Mouse (Mus musculus): ENCODE measurements around the gene Col28a1. TPM values are rescaled to one million over a fixed set of nuclear protein-coding genes. Genes with fewer than 3 reads are reported as not detected.

Col28a1 gene
- polyA plus RNA-seq, 1 experiment: not detected

DNA sequence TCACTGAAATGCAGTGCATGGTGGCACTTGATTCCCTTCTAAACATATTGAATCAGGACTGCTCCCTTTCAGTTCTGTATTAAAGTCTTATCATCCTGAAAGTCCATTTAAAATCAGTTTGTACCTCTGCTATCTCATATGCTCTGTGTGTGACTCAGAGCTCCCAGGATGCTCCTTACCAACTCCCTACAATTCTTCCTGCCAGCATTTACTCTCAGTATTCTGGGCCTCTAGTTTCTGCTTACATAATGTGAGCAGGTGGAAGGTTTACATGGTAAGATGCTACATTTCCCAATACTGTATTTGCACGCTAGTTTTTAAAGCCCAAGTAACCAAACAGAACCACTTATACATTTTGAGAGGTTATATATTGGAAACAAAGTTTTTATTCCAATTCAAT is 64.3 kb downstream of the Col28a1 start:
- Histone ChIP-seq H3K4me3 (no peak overlapping the region), H3K27me3 (ENCODE audit: control insufficient read depth, insufficient read depth, insufficient read length) (no peaks in the 10 kb centered on the region), H3K4me2 (ENCODE audit: low read depth) (no peak overlapping the region), H3ac (ENCODE audit: control insufficient read depth, insufficient read length) (no peak overlapping the region), H3K36me3 (ENCODE audit: control insufficient read depth, insufficient read depth) (no peaks in the 10 kb centered on the region), H3K79me2 (ENCODE audit: control insufficient read depth, insufficient read depth) (no peaks in the 10 kb centered on the region)
- TF ChIP-seq TCF3 (IDR thresholded peaks at IDR 0.05; ENCODE audit: insufficient read length, low read depth) (no peak), SRF (IDR thresholded peaks at IDR 0.05; ENCODE audit: control insufficient read depth, insufficient read length, low read depth) (no peak), USF1 (IDR thresholded peaks at IDR 0.05; ENCODE audit: low read depth) (no peak), POLR2A (IDR thresholded peaks at IDR 0.05; ENCODE audit: insufficient read length, low read depth) (no peak), E2F4 (IDR thresholded peaks at IDR 0.05; ENCODE audit: insufficient read depth) (no peak), MYOD1 (IDR thresholded peaks at IDR 0.05; ENCODE audit: control insufficient read depth in 1 of 3, insufficient read length in 2 of 3, low read depth in 2 of 3) (no peak), POLR2AphosphoS2 (IDR thresholded peaks at IDR 0.05; ENCODE audit: insufficient read length, low read depth) (no peak), TCF12 (IDR thresholded peaks at IDR 0.05; ENCODE audit: insufficient read depth, poor library complexity, severe bottlenecking) (no peak)

- no peaks in the 10 kb centered on the region for H3K36me3 ChIP-seq (ENCODE audit: control insufficient read depth, insufficient read depth)
- H3K79me2 ChIP-seq (ENCODE audit: control insufficient read depth, insufficient read depth): no peaks in the 10 kb centered on the region
- H3K27me3 ChIP-seq (ENCODE audit: control insufficient read depth, insufficient read depth, insufficient read length): no peaks in the 10 kb centered on the region
- no peak overlapping the region for H3ac ChIP-seq (ENCODE audit: control insufficient read depth, insufficient read length)
- TF ChIP-seq REST (IDR thresholded peaks at IDR 0.05; ENCODE audit: insufficient read depth, insufficient read length) (no peak), POLR2AphosphoS2 (IDR thresholded peaks at IDR 0.05; ENCODE audit: insufficient read length, low read depth) (no peak), MYOG (IDR thresholded peaks at IDR 0.05; ENCODE audit: control insufficient read depth in 1 of 3, insufficient read depth in 1 of 3, insufficient read length in 2 of 3, low read depth in 2 of 3) (no peak), E2F4 (IDR thresholded peaks at IDR 0.05; ENCODE audit: insufficient read depth) (no peak), MAX (IDR thresholded peaks at IDR 0.05; ENCODE audit: low read depth) (no peak), MYOD1 (IDR thresholded peaks at IDR 0.05; ENCODE audit: control insufficient read depth in 1 of 3, insufficient read length in 2 of 3, low read depth in 2 of 3) (no peak), CEBPB (IDR thresholded peaks at IDR 0.05; ENCODE audit: insufficient read depth, poor library complexity, severe bottlenecking) (no peak), POLR2A (IDR thresholded peaks at IDR 0.05; ENCODE audit: insufficient read length, low read depth) (no peak), TCF12 (IDR thresholded peaks at IDR 0.05; ENCODE audit: insufficient read depth, poor library complexity, severe bottlenecking) (no peak), TCF3 (IDR thresholded peaks at IDR 0.05; ENCODE audit: insufficient read length, low read depth) (no peak), USF1 (IDR thresholded peaks at IDR 0.05; ENCODE audit: low read depth) (no peak), SRF (IDR thresholded peaks at IDR 0.05; ENCODE audit: control insufficient read depth, insufficient read length, low read depth) (no peak)
- H3K4me2 ChIP-seq (ENCODE audit: low read depth): no peak overlapping the region
- no peak overlapping the region for H3K4me3 ChIP-seq
Observed at GRCm38 (mm10) chr6:8126545-8126944, 65.9 kb downstream of the Col28a1 start.

DNA sequence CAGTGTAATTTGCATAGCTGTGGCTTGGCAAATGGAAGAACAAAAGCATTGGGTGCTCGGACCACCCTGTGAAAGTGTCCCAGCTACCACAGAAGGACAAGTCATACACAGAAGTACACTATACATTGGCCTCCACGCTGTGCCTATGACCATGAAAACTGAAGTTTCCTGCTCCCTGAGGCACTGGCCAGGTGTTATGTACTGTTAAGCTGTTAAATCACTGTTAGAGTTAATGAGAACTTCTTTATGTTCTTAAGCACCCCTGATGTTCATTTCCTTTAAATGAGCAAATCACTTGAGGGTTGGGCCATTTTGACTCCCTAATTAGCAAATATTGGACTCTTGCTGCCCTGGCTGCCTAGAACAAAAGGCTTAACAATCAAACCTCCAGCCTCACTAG is 73.3 kb downstream of the Col28a1 start:
- no peak overlapping the region for H3ac ChIP-seq (ENCODE audit: control insufficient read depth, insufficient read length)

GRCm38 (mm10) chr6:8118577-8118976 is 73.8 kb downstream of the Col28a1 start:
- no peaks in the 10 kb centered on the region for H3K79me2 ChIP-seq (ENCODE audit: control insufficient read depth, insufficient read depth)
- no peak overlapping the region for H3K4me3 ChIP-seq
- H3K36me3 ChIP-seq (ENCODE audit: control insufficient read depth, insufficient read depth): no peaks in the 10 kb centered on the region
- H3ac ChIP-seq (ENCODE audit: control insufficient read depth, insufficient read length): no peak overlapping the region
- H3K27me3 ChIP-seq (ENCODE audit: control insufficient read depth, insufficient read depth, insufficient read length): no peaks in the 10 kb centered on the region
- no peak for TF ChIP-seq MYOD1 (IDR thresholded peaks at IDR 0.05; ENCODE audit: control insufficient read depth in 1 of 3, insufficient read length in 2 of 3, low read depth in 2 of 3)
- TF ChIP-seq REST (IDR thresholded peaks at IDR 0.05; ENCODE audit: insufficient read depth, insufficient read length): no peak
- TF ChIP-seq MAX (IDR thresholded peaks at IDR 0.05; ENCODE audit: low read depth): no peak
- TF ChIP-seq POLR2A (IDR thresholded peaks at IDR 0.05; ENCODE audit: insufficient read length, low read depth): no peak
- no peak for TF ChIP-seq TCF12 (IDR thresholded peaks at IDR 0.05; ENCODE audit: insufficient read depth, poor library complexity, severe bottlenecking)
- TF ChIP-seq E2F4 (IDR thresholded peaks at IDR 0.05; ENCODE audit: insufficient read depth): no peak
- no peak for TF ChIP-seq TCF3 (IDR thresholded peaks at IDR 0.05; ENCODE audit: insufficient read length, low read depth)
- no peak for TF ChIP-seq POLR2AphosphoS2 (IDR thresholded peaks at IDR 0.05; ENCODE audit: insufficient read length, low read depth)
- TF ChIP-seq SRF (IDR thresholded peaks at IDR 0.05; ENCODE audit: control insufficient read depth, insufficient read length, low read depth): no peak
- TF ChIP-seq MYOG (IDR thresholded peaks at IDR 0.05; ENCODE audit: control insufficient read depth in 1 of 3, insufficient read depth in 1 of 3, insufficient read length in 2 of 3, low read depth in 2 of 3): no peak
- TF ChIP-seq CEBPB (IDR thresholded peaks at IDR 0.05; ENCODE audit: insufficient read depth, poor library complexity, severe bottlenecking): no peak
- no peak for TF ChIP-seq USF1 (IDR thresholded peaks at IDR 0.05; ENCODE audit: low read depth)
- no peak overlapping the region for H3K4me2 ChIP-seq (ENCODE audit: low read depth)

More for the DNA sequence above, 73.3 kb downstream of the Col28a1 start:
- Histone ChIP-seq H3K79me2 (ENCODE audit: control insufficient read depth, insufficient read depth) (no peaks in the 10 kb centered on the region), H3K36me3 (ENCODE audit: control insufficient read depth, insufficient read depth) (no peaks in the 10 kb centered on the region), H3K4me2 (ENCODE audit: low read depth) (no peak overlapping the region), H3K27me3 (ENCODE audit: control insufficient read depth, insufficient read depth, insufficient read length) (no peaks in the 10 kb centered on the region), H3K4me3 (no peak overlapping the region)
- no peak for TF ChIP-seq MYOD1 (IDR thresholded peaks at IDR 0.05; ENCODE audit: control insufficient read depth in 1 of 3, insufficient read length in 2 of 3, low read depth in 2 of 3)
- TF ChIP-seq USF1 (IDR thresholded peaks at IDR 0.05; ENCODE audit: low read depth): no peak
- TF ChIP-seq TCF12 (IDR thresholded peaks at IDR 0.05; ENCODE audit: insufficient read depth, poor library complexity, severe bottlenecking): no peak
- TF ChIP-seq E2F4 (IDR thresholded peaks at IDR 0.05; ENCODE audit: insufficient read depth): no peak
- no peak for TF ChIP-seq POLR2AphosphoS2 (IDR thresholded peaks at IDR 0.05; ENCODE audit: insufficient read length, low read depth)
- no peak for TF ChIP-seq REST (IDR thresholded peaks at IDR 0.05; ENCODE audit: insufficient read depth, insufficient read length)
- TF ChIP-seq CEBPB (IDR thresholded peaks at IDR 0.05; ENCODE audit: insufficient read depth, poor library complexity, severe bottlenecking): no peak
- TF ChIP-seq MYOG (IDR thresholded peaks at IDR 0.05; ENCODE audit: control insufficient read depth in 1 of 3, insufficient read depth in 1 of 3, insufficient read length in 2 of 3, low read depth in 2 of 3): no peak
- TF ChIP-seq TCF3 (IDR thresholded peaks at IDR 0.05; ENCODE audit: insufficient read length, low read depth): no peak
- no peak for TF ChIP-seq POLR2A (IDR thresholded peaks at IDR 0.05; ENCODE audit: insufficient read length, low read depth)
- TF ChIP-seq SRF (IDR thresholded peaks at IDR 0.05; ENCODE audit: control insufficient read depth, insufficient read length, low read depth): no peak

Measured in myocyte (in vitro differentiated cells).